Mouse (Mus musculus) hindbrain, embryonic 12.5 days (tissue): ENCODE measurements around the gene Cep152. TPM values are rescaled to one million over a fixed set of nuclear protein-coding genes. Genes with fewer than 3 reads are reported as not detected.
A peak's percentile ranks its signal among the peaks of the same experiment; 100 is the strongest.

Experiments
- ATAC-seq: fragments of 200-750 bp; cut with Nextera tagmentation; 2 replicates; pipeline ENCODE4 v1.8.0; 2017; ENCODE audit warnings: moderate TSS enrichment; ENCODE audit not compliant: low FRiP score
- H3K27ac ChIP-seq: fragments of 300-500 bp; sonication (generic); 2 replicates; pipeline ENCODE4 v1.5.1; 2016; ENCODE audit warnings: mild to moderate bottlenecking
- H3K27me3 ChIP-seq: fragments of 300-500 bp; sonication (generic); 2 replicates; pipeline ENCODE4 v1.6.1; 2016; ENCODE audit warnings: mild to moderate bottlenecking
- H3K36me3 ChIP-seq: fragments of 300-500 bp; sonication (generic); 2 replicates; pipeline ENCODE4 v1.6.1; 2016; ENCODE audit warnings: mild to moderate bottlenecking
- H3K4me1 ChIP-seq: fragments of 300-500 bp; sonication (generic); 2 replicates; pipeline ENCODE4 v1.6.1; 2016
- H3K4me2 ChIP-seq: fragments of 300-500 bp; sonication (generic); replicated peaks from 2 replicates; pipeline ENCODE4 v1.6.1; 2016; ENCODE audit warnings: mild to moderate bottlenecking
- H3K4me3 ChIP-seq: fragments of 300-500 bp; sonication (generic); 2 replicates; pipeline ENCODE4 v1.5.1; 2016; ENCODE audit warnings: mild to moderate bottlenecking
- H3K9ac ChIP-seq: fragments of 300-500 bp; sonication (generic); 2 replicates; pipeline ENCODE4 v1.6.1; 2016; ENCODE audit warnings: mild to moderate bottlenecking, moderate library complexity
- H3K9me3 ChIP-seq: fragments of 300-500 bp; sonication (generic); replicated peaks from 2 replicates; pipeline ENCODE4 v1.6.1; 2016; ENCODE audit warnings: mild to moderate bottlenecking
- WGBS: fragments of 180-500 bp; shearing (Covaris S2); methylation state at CpG from one replicate; pipeline ENCODE4 v1.1.7; 2016; 5-methylcytosine and 5-hydroxymethylcytosine counted together
- polyA plus RNA-seq: library from polyadenylated mRNA; unstranded; fragments of >200 nt; fragmentation: Nextera tagmentation; extraction: Ambion mirVana; gene quantifications from 2 replicates; pipeline ENCODE4 v1.2.1, GENCODE M21; 2016

The Cep152 gene
- 6.7 and 7.5 TPM in 2 replicates for polyA plus RNA-seq

DNA sequence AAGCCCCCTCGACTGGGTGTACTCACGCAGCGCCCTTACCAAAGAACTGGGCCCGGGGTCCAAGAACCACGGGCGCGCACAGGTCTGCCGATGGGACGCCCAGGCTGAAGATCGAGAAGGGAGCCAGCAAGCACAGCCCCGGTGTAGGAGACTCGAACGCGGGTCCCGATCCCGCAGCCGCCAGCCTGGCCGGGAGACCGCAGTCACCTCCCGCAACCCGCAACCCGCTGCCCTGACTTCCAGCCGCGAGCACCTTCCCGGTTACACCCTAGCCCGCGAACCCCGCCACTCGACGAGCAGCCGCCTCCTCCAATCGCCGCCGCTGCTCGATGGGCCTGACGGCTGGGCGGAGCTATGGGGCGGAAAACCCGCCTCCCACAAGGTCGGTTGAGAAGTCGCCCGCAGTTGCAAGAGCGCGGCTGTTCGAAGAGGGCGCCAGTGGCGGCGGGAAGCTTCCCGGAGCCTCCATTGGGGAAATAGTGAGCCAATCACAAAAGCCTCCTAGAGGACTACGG is at the start of gene Cep152:
Gene Cep152 (minus strand): TSS at position 277 of the 515 bp plus-strand sequence.
- Histone ChIP-seq H3K36me3 (0 out of 2 replicates have a peak, but pooled peaks cover under 1% of the 10 kb centered on the region), H3K9me3 (no peaks in the 10 kb centered on the region), H3K9ac (peak within 1 kb of the TSS; percentile 77), H3K4me2 (peak within 1 kb of the TSS; percentile 76), H3K27ac (no peak within 1 kb of the TSS), H3K4me1 (peaks cover 19% of the 10 kb centered on the region), H3K4me3 (peak within 1 kb of the TSS; percentile 76), H3K27me3 (no peaks in the 10 kb centered on the region)
- ATAC-seq, result peak; percentile 98
- under 1% methylated on average over 47 of the region's 50 CpGs for WGBS

DNA sequence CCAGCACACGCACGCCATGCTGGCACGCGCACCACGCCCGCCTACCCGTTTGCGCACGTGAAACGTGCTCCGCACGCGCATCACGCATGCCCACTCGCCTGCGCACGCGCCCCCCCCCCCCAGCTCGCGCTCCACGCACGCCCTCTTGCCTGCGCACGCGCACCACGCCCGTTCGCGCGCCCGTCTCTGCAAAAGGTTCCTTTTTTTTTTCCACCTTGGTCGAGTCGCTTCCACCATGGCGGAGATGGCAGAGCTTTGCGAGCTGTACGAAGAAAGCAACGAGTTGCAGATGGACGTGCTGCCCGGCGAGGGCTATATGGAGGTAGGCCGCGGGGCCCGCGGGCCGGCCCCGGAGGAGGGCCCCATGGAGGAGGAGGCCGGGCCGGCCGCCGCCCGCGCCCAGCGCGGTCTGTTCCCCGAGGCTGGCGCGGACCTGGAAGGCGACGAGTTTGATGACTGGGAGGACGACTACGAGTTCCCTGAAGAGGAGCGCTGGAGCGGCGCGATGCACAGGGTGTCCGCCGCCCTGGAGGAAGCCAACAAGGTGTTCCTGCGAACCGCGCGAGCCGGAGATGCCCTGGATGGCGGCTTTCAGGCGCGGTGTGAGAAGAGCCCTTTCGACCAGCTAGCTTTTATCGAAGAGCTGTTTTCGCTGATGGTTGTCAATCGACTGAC is 48.2 kb upstream of the Cep152 start, which contains the start of gene Eid1:
Gene Eid1 (plus strand): TSS at position 139 of the 675 bp plus-strand sequence.
- Histone ChIP-seq H3K4me2 (peak within 1 kb of the TSS; percentile 58), H3K9ac (peak within 1 kb of the TSS; percentile 90), H3K4me1 (peaks cover 10% of the 10 kb centered on the region), H3K4me3 (peak within 1 kb of the TSS; percentile 82), H3K9me3 (no peaks in the 10 kb centered on the region), H3K36me3 (no peaks in the 10 kb centered on the region), H3K27me3 (no peaks in the 10 kb centered on the region), H3K27ac (peak within 1 kb of the TSS; percentile 96)
- WGBS, result under 1% methylated on average over 69 of the region's 79 CpGs
- peak; percentile 92 for ATAC-seq

DNA sequence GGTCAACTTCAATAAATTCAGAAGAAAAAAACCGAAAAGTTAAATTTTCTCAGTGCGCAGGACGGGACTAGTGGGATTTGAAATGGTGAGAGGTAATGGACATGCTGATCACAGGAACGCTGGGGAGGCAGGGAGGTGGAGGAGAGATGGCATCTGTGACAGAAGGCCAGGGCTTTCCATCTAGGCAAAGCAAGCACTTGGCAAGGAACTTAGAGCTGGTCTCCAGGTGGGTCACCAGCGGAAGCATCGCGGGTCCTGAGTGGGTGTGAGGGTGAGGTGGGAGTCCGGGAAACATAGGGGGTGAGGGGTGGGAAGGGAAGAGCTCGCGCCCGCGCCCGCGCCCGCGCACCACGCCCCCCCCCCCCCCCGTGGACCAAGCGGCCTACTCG is 47.6 kb upstream of the Cep152 start:
- no peak for ATAC-seq
- Histone ChIP-seq H3K27me3 (no peaks in the 10 kb centered on the region), H3K4me3 (peak overlapping the region; percentile 82), H3K36me3 (no peaks in the 10 kb centered on the region), H3K4me1 (peaks cover 10% of the 10 kb centered on the region), H3K27ac (peak overlapping the region; percentile 96), H3K4me2 (peak overlapping the region; percentile 58), H3K9me3 (no peaks in the 10 kb centered on the region), H3K9ac (peak overlapping the region; percentile 90)
- WGBS, result 33% methylated on average over 7 of the region's 20 CpGs

DNA sequence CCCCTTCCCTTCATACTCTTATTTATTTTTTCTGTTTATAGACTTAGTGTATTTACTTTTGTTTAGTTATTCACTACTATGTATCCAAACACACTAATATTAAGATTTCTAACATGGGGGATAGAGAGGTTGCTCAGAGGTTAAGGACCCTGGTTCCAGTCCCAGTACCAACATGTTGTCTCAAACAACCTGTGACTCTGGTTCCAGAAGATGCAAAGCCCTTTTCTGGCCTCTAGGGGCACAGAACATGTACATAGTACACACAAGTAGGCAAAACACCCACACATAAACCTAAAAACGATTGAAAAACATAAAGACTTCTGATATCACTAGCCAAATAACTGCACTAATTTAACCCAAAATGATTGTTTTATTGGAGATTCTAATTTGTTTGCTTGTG is 45.9 kb upstream of the Cep152 start:
- 70% methylated on average over 1 of the region's 1 CpGs for WGBS
- no peaks in the 10 kb centered on the region for H3K36me3 ChIP-seq
- no peaks in the 10 kb centered on the region for H3K27me3 ChIP-seq
- no peak overlapping the region for H3K9ac ChIP-seq
- no peak for ATAC-seq
- H3K4me3 ChIP-seq, result no peak overlapping the region
- no peak overlapping the region for H3K27ac ChIP-seq
- no peak overlapping the region for H3K4me2 ChIP-seq
- H3K9me3 ChIP-seq, result no peaks in the 10 kb centered on the region
- H3K4me1 ChIP-seq, result peaks cover 10% of the 10 kb centered on the region

DNA sequence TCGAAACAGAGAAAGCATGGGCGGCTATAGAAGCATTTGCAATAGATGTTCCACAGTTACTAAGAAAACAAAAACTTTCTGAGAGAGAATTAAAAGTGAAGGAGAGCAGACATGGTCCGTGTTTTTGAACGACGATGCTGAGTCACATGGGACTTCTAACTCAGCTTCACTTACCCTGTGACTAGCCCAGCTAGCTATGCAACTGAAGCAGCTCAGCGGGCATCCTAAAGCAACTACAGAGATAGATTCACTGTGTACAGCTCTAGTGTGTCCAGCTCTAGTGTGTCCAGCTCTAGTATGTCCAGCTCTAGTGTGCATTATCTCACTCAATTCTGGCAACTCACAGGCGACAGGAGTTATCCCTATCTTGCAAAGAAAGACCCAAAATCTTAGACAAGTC is 42.8 kb upstream of the Cep152 start:
- Histone ChIP-seq H3K4me2 (no peak overlapping the region), H3K27me3 (no peaks in the 10 kb centered on the region), H3K9me3 (no peaks in the 10 kb centered on the region), H3K9ac (no peak overlapping the region), H3K4me3 (no peak overlapping the region), H3K27ac (no peak overlapping the region), H3K4me1 (no peaks in the 10 kb centered on the region), H3K36me3 (no peaks in the 10 kb centered on the region)
- ATAC-seq, result no peak
- 89% methylated on average over 7 of the region's 7 CpGs for WGBS

DNA sequence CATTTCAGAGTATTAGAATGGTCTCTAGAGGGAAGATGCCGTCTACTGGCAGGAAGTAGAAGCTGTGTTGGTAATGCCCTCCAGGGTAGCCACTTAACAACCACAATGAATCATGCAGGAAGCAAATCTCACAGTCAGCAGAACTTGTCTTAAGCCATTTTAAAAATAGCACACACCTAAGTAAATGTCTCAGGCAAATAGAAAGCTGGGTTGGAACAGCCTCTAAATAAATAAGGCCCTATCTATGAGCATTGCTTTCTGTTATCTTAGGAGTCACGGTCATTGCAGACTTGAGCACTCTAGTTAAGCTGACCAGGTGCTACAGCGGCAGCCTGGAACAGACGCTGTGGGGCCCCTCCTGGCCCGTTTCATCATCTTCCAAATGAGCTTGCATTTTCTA is 42.3 kb upstream of the Cep152 start:
- no peaks in the 10 kb centered on the region for H3K27me3 ChIP-seq
- ATAC-seq, result no peak
- H3K4me1 ChIP-seq, result no peaks in the 10 kb centered on the region
- H3K9me3 ChIP-seq, result no peaks in the 10 kb centered on the region
- H3K36me3 ChIP-seq, result no peaks in the 10 kb centered on the region
- no peak overlapping the region for H3K27ac ChIP-seq
- no peak overlapping the region for H3K4me2 ChIP-seq
- 71% methylated on average over 5 of the region's 5 CpGs for WGBS
- no peak overlapping the region for H3K4me3 ChIP-seq
- H3K9ac ChIP-seq, result no peak overlapping the region

DNA sequence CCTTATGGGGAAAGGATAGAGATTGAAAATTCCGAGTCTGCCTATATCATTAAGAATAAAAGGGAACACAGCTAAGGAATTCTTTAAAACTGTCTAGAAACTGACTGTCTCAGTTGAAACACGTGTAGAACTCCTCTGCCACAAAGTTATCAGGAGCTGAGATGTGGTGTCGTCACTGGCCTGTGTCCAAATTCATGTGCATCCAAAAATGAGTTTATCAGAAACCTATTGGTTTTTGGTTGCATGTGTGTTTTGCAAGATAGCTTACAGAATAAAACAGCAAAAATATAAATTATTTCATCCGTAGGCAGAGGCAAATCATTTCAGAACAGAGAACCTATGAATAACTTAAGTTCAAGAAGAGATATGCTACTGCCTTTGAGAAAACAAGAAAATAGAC is 41.8 kb upstream of the Cep152 start:
- no peak overlapping the region for H3K27ac ChIP-seq
- H3K27me3 ChIP-seq, result no peaks in the 10 kb centered on the region
- ATAC-seq, result no peak
- H3K4me3 ChIP-seq, result no peak overlapping the region
- H3K4me2 ChIP-seq, result no peak overlapping the region
- no peaks in the 10 kb centered on the region for H3K9me3 ChIP-seq
- no peaks in the 10 kb centered on the region for H3K4me1 ChIP-seq
- WGBS, result 80% methylated on average over 4 of the region's 4 CpGs
- H3K36me3 ChIP-seq, result no peaks in the 10 kb centered on the region
- no peak overlapping the region for H3K9ac ChIP-seq

DNA sequence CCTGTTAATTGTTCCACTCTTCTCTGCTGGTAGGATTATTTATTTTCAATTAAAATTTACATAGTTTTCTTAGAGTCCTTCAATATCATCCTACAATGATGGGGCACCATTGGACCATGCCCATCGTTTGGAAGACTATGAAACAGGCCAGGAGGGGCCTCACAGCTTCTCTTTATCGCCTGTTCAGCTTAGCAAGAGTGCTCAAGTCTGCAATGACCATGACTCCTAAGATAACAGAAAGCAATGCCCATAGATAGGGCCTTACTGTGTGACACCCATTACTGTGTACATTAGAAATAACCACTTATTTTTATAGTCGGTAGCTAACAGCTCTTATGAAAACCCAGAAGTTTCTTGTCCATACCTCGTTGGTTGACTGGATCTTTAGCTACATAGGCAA is 41.0 kb upstream of the Cep152 start:
- WGBS, result 80% methylated on average over 4 of the region's 4 CpGs
- Histone ChIP-seq H3K4me1 (peaks cover 3% of the 10 kb centered on the region; the same call in 1 of the 2 replicates), H3K4me2 (no peak overlapping the region), H3K27ac (no peak overlapping the region), H3K27me3 (0 out of 2 replicates have a peak, but pooled peaks cover 4% of the 10 kb centered on the region), H3K36me3 (no peaks in the 10 kb centered on the region), H3K9me3 (no peaks in the 10 kb centered on the region), H3K4me3 (no peak overlapping the region), H3K9ac (no peak overlapping the region)
- ATAC-seq, result no peak

DNA sequence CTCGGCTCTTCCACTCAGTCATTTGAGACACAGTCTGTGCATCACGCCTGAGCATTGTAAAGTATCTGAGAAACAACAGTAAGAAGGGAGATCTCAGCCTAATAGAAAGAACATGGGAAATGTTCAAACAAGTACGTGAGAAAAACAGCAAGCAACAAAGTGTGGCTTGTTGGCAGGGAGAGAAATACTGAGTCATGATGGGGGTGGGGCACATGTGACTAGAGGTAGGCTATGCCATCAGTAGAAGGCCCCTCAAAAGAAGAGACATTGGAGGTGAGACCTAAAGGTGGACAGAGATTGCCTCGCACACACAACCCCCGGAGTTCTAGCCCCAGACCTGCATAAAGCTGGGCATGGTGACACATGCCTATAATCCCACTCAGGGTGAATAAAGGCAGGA is 40.3 kb upstream of the Cep152 start:
- no peak overlapping the region for H3K27ac ChIP-seq
- no peak for ATAC-seq
- 0 out of 2 replicates have a peak, but pooled peaks cover 5% of the 10 kb centered on the region for H3K27me3 ChIP-seq
- H3K4me3 ChIP-seq, result no peak overlapping the region
- H3K36me3 ChIP-seq, result no peaks in the 10 kb centered on the region
- WGBS, result 88% methylated on average over 5 of the region's 5 CpGs
- no peaks in the 10 kb centered on the region for H3K9me3 ChIP-seq
- H3K4me1 ChIP-seq, result peaks cover 10% of the 10 kb centered on the region; the same call in 1 of the 2 replicates
- H3K4me2 ChIP-seq, result no peak overlapping the region
- H3K9ac ChIP-seq, result no peak overlapping the region

DNA sequence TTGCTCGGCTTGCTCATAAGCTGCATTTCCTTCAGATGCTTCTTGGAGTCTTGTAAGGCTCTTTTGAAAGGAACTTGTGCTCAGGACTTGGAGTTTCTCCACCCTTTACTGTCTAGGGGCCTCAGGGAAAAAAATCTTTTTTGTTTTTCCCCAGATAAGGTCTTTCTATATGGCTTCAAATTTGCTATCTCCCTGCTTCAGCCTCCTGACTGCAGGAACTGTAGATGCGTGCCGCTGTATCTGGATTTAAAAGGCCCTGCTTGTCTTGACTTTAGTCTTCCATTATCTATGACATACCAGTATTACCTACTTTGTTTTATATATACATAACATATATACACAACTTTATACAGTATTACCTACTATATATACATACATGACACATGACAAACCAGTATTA is 37.6 kb upstream of the Cep152 start:
- Histone ChIP-seq H3K4me3 (no peak overlapping the region), H3K27ac (no peak overlapping the region), H3K4me1 (peaks cover 10% of the 10 kb centered on the region; the same call in 1 of the 2 replicates), H3K9me3 (no peaks in the 10 kb centered on the region), H3K4me2 (no peak overlapping the region), H3K9ac (no peak overlapping the region), H3K27me3 (0 out of 2 replicates have a peak, but pooled peaks cover 5% of the 10 kb centered on the region), H3K36me3 (no peaks in the 10 kb centered on the region)
- ATAC-seq, result no peak
- WGBS, result 88% methylated on average over 3 of the region's 3 CpGs

DNA sequence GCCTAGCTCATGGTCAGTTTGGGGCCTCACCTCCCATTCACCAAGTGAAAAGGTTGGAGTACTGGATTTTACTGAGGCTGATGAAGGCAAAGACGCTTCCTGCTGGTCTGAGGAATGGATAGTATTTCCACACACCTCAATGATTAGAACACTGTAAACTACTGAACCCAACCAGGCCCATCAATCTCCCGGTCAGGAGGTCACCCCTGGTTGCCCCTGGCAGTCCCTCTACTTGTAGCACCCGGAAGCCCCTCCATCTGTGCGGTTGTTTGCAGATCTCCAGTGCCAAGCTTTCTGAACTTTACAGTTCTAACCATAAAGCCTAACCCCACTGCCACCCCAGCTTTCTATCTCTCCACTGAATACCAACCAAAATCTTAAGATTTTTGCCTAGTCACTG is 36.2 kb upstream of the Cep152 start:
- Histone ChIP-seq H3K9ac (no peak overlapping the region; the same call in 1 of the 2 replicates), H3K4me2 (peak overlapping the region; percentile 42)
- no peak for ATAC-seq

DNA sequence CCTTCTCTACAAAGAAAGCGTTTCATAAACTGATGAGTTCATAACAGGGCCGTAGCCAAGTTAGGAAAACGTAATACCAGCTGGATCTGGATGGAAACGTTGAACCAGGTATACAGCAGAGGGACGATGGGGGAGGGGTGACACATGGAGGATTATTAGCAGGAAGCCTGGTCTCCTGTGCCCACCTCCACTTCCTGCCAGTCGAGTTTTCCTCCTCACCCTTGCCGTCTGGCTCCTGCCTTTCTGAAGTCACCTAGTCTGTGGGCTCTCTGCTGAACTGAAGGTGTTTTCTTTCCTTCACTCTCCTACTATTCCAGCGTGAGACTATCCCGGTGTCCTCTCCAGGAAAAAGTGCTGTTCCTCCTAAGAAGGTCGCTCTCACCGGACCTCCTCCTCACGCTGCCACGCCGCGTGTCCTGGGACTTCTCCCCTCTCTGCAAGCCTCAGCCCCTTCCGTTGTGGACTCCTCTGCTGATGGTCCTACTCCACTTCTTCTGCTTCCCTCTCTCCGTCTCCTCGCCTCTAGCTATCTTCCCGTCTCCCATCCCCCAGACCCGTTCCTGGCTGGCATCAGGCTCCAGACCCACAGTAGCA is 35.7 kb upstream of the Cep152 start:
- Histone ChIP-seq H3K27me3 (0 out of 2 replicates have a peak, but pooled peaks cover 5% of the 10 kb centered on the region), H3K4me1 (peaks cover 10% of the 10 kb centered on the region; the same call in 1 of the 2 replicates), H3K27ac (0 out of 2 replicates have a peak overlapping the region, but pooled peaks have one; percentile 19), H3K36me3 (no peaks in the 10 kb centered on the region), H3K9ac (no peak overlapping the region; the same call in 1 of the 2 replicates), H3K9me3 (no peaks in the 10 kb centered on the region), H3K4me2 (peak overlapping the region; percentile 42), H3K4me3 (peak overlapping the region; percentile 13)
- 38% methylated on average over 20 of the region's 20 CpGs for WGBS
- peak; percentile 52 for ATAC-seq

More for the DNA sequence above, 36.2 kb upstream of the Cep152 start:
- Histone ChIP-seq H3K4me3 (peak overlapping the region; percentile 13; the same call in 1 of the 2 replicates), H3K27ac (no peak overlapping the region), H3K4me1 (peaks cover 10% of the 10 kb centered on the region; the same call in 1 of the 2 replicates), H3K9me3 (no peaks in the 10 kb centered on the region), H3K36me3 (no peaks in the 10 kb centered on the region), H3K27me3 (0 out of 2 replicates have a peak, but pooled peaks cover 5% of the 10 kb centered on the region)
- WGBS, result 63% methylated on average over 4 of the region's 4 CpGs
